In genomic region chr2:71168461-71169021, GRCm38 (mm10) we compare ENCODE assay signal across 14 mouse cellular contexts. TPM values are rescaled to one million over a fixed set of nuclear protein-coding genes. Genes with fewer than 3 reads are reported as not detected.
DNase-seq lines count a peak whose midpoint lies in the region; ATAC-seq and TF ChIP-seq lines count a peak whose summit lies in the region.
"Had no signal": no experiment of that assay in that cellular context is flagged by ENCODE, and none has a peak within 500 bp of the region (broad histone marks: within the 10 kb centered on the region; RNA-seq: fewer than 3 reads in every experiment).

No protein-coding gene starts in this region.

- 54% methylated on average over 10 of the region's 10 CpGs for WGBS in hindbrain, embryonic 11.5 days
- WGBS in hindbrain, embryonic 12.5 days = 38% methylated on average over 10 of the region's 10 CpGs
- 11% methylated on average over 10 of the region's 10 CpGs for WGBS in forebrain, postnatal 0 days
- WGBS in stomach, embryonic 15.5 days = 29% methylated on average over 10 of the region's 10 CpGs

- no peak for TF ChIP-seq CTCF in forebrain, postnatal 0 days (IDR thresholded peaks at IDR 0.05; ENCODE audit: low read depth)

- H3K9ac ChIP-seq in hindbrain, embryonic 11.5 days (ENCODE audit: low read depth, low read length) = no peak overlapping the region
- no peak overlapping the region for H3K9ac ChIP-seq in hindbrain, embryonic 12.5 days
- no peak overlapping the region for H3K9ac ChIP-seq in forebrain, postnatal 0 days
- H3K9ac ChIP-seq in stomach, embryonic 15.5 days = no peak overlapping the region
- H3K9ac ChIP-seq: heart, embryonic 13.5 days; limb, embryonic 13.5 days had no signal

- H3K27ac ChIP-seq in hindbrain, embryonic 11.5 days (ENCODE audit: low read depth, low read length) = no peak overlapping the region
- no peak overlapping the region for H3K27ac ChIP-seq in hindbrain, embryonic 12.5 days
- no peak overlapping the region for H3K27ac ChIP-seq in forebrain, postnatal 0 days (ENCODE audit: low read depth, low read length)
- peak overlapping the region; percentile 54 for H3K27ac ChIP-seq in stomach, embryonic 15.5 days
- H3K27ac ChIP-seq: heart, embryonic 13.5 days; limb, embryonic 13.5 days had no signal

- no peaks in the 10 kb centered on the region for H3K9me3 ChIP-seq in hindbrain, embryonic 11.5 days (ENCODE audit: control insufficient read depth, low read length)
- no peaks in the 10 kb centered on the region for H3K9me3 ChIP-seq in hindbrain, embryonic 12.5 days (replicated peaks)
- H3K9me3 ChIP-seq in forebrain, postnatal 0 days (ENCODE audit: low read length) = no peaks in the 10 kb centered on the region
- H3K9me3 ChIP-seq in stomach, embryonic 15.5 days = no peaks in the 10 kb centered on the region
- H3K9me3 ChIP-seq: heart, embryonic 13.5 days; limb, embryonic 13.5 days had no signal

- H3K4me2 ChIP-seq in hindbrain, embryonic 11.5 days (replicated peaks; ENCODE audit: low read depth, low read length) = no peak overlapping the region
- no peak overlapping the region for H3K4me2 ChIP-seq in hindbrain, embryonic 12.5 days (replicated peaks)
- no peak overlapping the region for H3K4me2 ChIP-seq in forebrain, postnatal 0 days (ENCODE audit: low read depth)
- peak overlapping the region; percentile 8; the same call in 1 of the 2 replicates for H3K4me2 ChIP-seq in stomach, embryonic 15.5 days
- H3K4me2 ChIP-seq: heart, embryonic 13.5 days; limb, embryonic 13.5 days had no signal

- no peaks in the 10 kb centered on the region for H3K36me3 ChIP-seq in hindbrain, embryonic 11.5 days (ENCODE audit: control insufficient read depth, insufficient read depth, low read length)
- no peaks in the 10 kb centered on the region for H3K36me3 ChIP-seq in hindbrain, embryonic 12.5 days
- H3K36me3 ChIP-seq in forebrain, postnatal 0 days (ENCODE audit: insufficient read depth) = no peaks in the 10 kb centered on the region
- no peaks in the 10 kb centered on the region for H3K36me3 ChIP-seq in stomach, embryonic 15.5 days
- H3K36me3 ChIP-seq: heart, embryonic 13.5 days; limb, embryonic 13.5 days had no signal

- no peak for ATAC-seq in hindbrain, embryonic 11.5 days (ENCODE audit: low FRiP score)
- ATAC-seq in hindbrain, embryonic 12.5 days (ENCODE audit: low FRiP score) = no peak
- ATAC-seq in forebrain, postnatal 0 days = peak; percentile 25; the same call in 1 of the 2 replicates
- no peak for ATAC-seq in stomach, embryonic 15.5 days (ENCODE audit: insufficient read depth, low FRiP score, low read depth)

- H3K4me1 ChIP-seq in hindbrain, embryonic 11.5 days (replicated peaks; ENCODE audit: control insufficient read depth, insufficient read depth, low read length) = no peaks in the 10 kb centered on the region
- no peaks in the 10 kb centered on the region for H3K4me1 ChIP-seq in hindbrain, embryonic 12.5 days
- no peaks in the 10 kb centered on the region for H3K4me1 ChIP-seq in forebrain, postnatal 0 days (ENCODE audit: insufficient read depth)
- no peaks in the 10 kb centered on the region for H3K4me1 ChIP-seq in stomach, embryonic 15.5 days
- H3K4me1 ChIP-seq: heart, embryonic 13.5 days; limb, embryonic 13.5 days had no signal

- DNase-seq in hindbrain, embryonic 11.5 days (ENCODE audit: low spot score) = peak; percentile 21
- peak; percentile 24 for DNase-seq in retina, postnatal 1 day
- no peak for DNase-seq in retina, embryonic 14.5 days (ENCODE audit: low spot score)
- peak; percentile 53 for DNase-seq in forebrain, postnatal 0 days
- no peak for DNase-seq in spleen, adult 18-20 months
- no peak for DNase-seq in left cerebral cortex, adult 11 months (ENCODE audit: low spot score)
- DNase-seq: cerebellum, adult 11 months; lung, adult 2 months; thymus, adult 2 months had no signal

- no peak overlapping the region for H3K4me3 ChIP-seq in hindbrain, embryonic 11.5 days (ENCODE audit: low read depth, low read length)
- no peak overlapping the region for H3K4me3 ChIP-seq in hindbrain, embryonic 12.5 days
- H3K4me3 ChIP-seq in forebrain, postnatal 0 days (ENCODE audit: low read depth, low read length) = no peak overlapping the region
- H3K4me3 ChIP-seq in stomach, embryonic 15.5 days (replicated peaks) = no peak overlapping the region
- H3K4me3 ChIP-seq: heart, embryonic 13.5 days; limb, embryonic 13.5 days had no signal

- H3K27me3 ChIP-seq in hindbrain, embryonic 11.5 days (ENCODE audit: control insufficient read depth, insufficient read depth, low read length) = no peaks in the 10 kb centered on the region
- H3K27me3 ChIP-seq in hindbrain, embryonic 12.5 days = no peaks in the 10 kb centered on the region
- H3K27me3 ChIP-seq in forebrain, postnatal 0 days (ENCODE audit: insufficient read depth, low read length) = no peaks in the 10 kb centered on the region
- no peaks in the 10 kb centered on the region for H3K27me3 ChIP-seq in stomach, embryonic 15.5 days (replicated peaks)
- H3K27me3 ChIP-seq: CH12.LX; heart, embryonic 13.5 days; limb, embryonic 13.5 days had no signal

RNA-seq across cellular contexts. Expression of gene Dync1i2, which starts 43.0 kb away (rescaled TPM):
- polyA plus RNA-seq in hindbrain, embryonic 11.5 days (2014; fragmentation: Nextera tagmentation; extraction: Ambion mirVana) = 166 and 195 TPM in 2 replicates
- polyA plus RNA-seq in hindbrain, embryonic 12.5 days (2016; fragmentation: Nextera tagmentation; extraction: Ambion mirVana) = 177 and 200 TPM in 2 replicates
- total RNA-seq in forebrain, postnatal 0 days (2014; rRNA removed) = 207 and 241 TPM in 2 replicates
- polyA plus RNA-seq in forebrain, postnatal 0 days (2015; fragmentation: Nextera tagmentation; extraction: Ambion mirVana) = 189 and 197 TPM in 2 replicates
- 78.1 and 80.5 TPM in 2 replicates for polyA plus RNA-seq in stomach, embryonic 15.5 days (2015; fragmentation: Nextera tagmentation; extraction: Ambion mirVana)

RNA-seq across cellular contexts. Expression of gene Cybrd1, which starts 50.8 kb away (rescaled TPM):
- polyA plus RNA-seq in hindbrain, embryonic 11.5 days (2014; fragmentation: Nextera tagmentation; extraction: Ambion mirVana) = 0.34 and 0.54 TPM in 2 replicates
- polyA plus RNA-seq in hindbrain, embryonic 12.5 days (2016; fragmentation: Nextera tagmentation; extraction: Ambion mirVana) = 1.6 TPM in 2 replicates
- total RNA-seq in forebrain, postnatal 0 days (2014; rRNA removed) = 4.1 and 7.0 TPM in 2 replicates
- 1.6 and 2.5 TPM in 2 replicates for polyA plus RNA-seq in forebrain, postnatal 0 days (2015; fragmentation: Nextera tagmentation; extraction: Ambion mirVana)
- polyA plus RNA-seq in stomach, embryonic 15.5 days (2015; fragmentation: Nextera tagmentation; extraction: Ambion mirVana) = 7.5 and 7.8 TPM in 2 replicates
- total RNA-seq: CH12.LX had no signal

Comparison
In these comparisons a context has a peak if more than half of its experiments do, and no peak if none do; other contexts are left out.
1. DNase-seq: peak in hindbrain, embryonic 11.5 days (single experiment), retina, postnatal 1 day (single experiment) and forebrain, postnatal 0 days (single experiment); none in retina, embryonic 14.5 days (single experiment), spleen, adult 18-20 months (0 of 2) and left cerebral cortex, adult 11 months (single experiment).